Mouse (Mus musculus) hindbrain, embryonic 10.5 days (tissue): ENCODE data around the gene Srgap2. TPM values are rescaled to one million over a fixed set of nuclear protein-coding genes. Genes with fewer than 3 reads are reported as not detected.
"Not testable (repeated sequence)": the region's sequence is repeated elsewhere in the genome, so short reads cannot be mapped to it uniquely, and the experiment has no call there.

Experiments used
- DNase-seq: peaks from one replicate; pipeline ENCODE4 v3.0.0-alpha.2; 2017; ENCODE audit warnings: low spot score
- H3K27ac ChIP-seq: fragments of 300-500 bp; sonication (generic); 2 replicates; pipeline ENCODE4 v1.5.1; 2016; ENCODE audit warnings: mild to moderate bottlenecking, moderate library complexity
- H3K27me3 ChIP-seq: fragments of 300-500 bp; sonication (generic); 2 replicates; pipeline ENCODE4 v1.6.1; 2016; ENCODE audit warnings: mild to moderate bottlenecking; ENCODE audit not compliant: poor library complexity, insufficient read depth, severe bottlenecking
- H3K36me3 ChIP-seq: fragments of 300-500 bp; sonication (generic); 2 replicates; pipeline ENCODE4 v1.6.1; 2016; ENCODE audit warnings: mild to moderate bottlenecking, moderate library complexity
- H3K4me1 ChIP-seq: fragments of 300-500 bp; sonication (generic); replicated peaks from 2 replicates; pipeline ENCODE4 v1.6.1; 2016; ENCODE audit warnings: mild to moderate bottlenecking
- H3K4me3 ChIP-seq: fragments of 300-500 bp; sonication (generic); 2 replicates; pipeline ENCODE4 v1.5.1; 2016; ENCODE audit warnings: mild to moderate bottlenecking, moderate library complexity
- H3K9me3 ChIP-seq: fragments of 300-500 bp; sonication (generic); 2 replicates; pipeline ENCODE4 v1.6.1; 2016; ENCODE audit warnings: mild to moderate bottlenecking, moderate library complexity
- WGBS: fragments of 180-500 bp; shearing (Covaris S2); methylation state at CpG from one replicate; pipeline ENCODE4 v1.1.7; 2016; 5-methylcytosine and 5-hydroxymethylcytosine counted together
- polyA plus RNA-seq: library from polyadenylated mRNA; unstranded; fragments of >200 nt; fragmentation: Nextera tagmentation; extraction: Ambion mirVana; gene quantifications from 2 replicates; pipeline ENCODE4 v1.2.1, GENCODE M21; 2016

Srgap2 gene
- polyA plus RNA-seq, 1 experiment from 2014 or later, result 17.2 TPM

GRCm38 (mm10) chr1:131335604-131336003 is 191.5 kb downstream of the Srgap2 start:
- H3K4me1 ChIP-seq, result peaks cover 4% of the 10 kb centered on the region; the same call in 1 of the 2 replicates
- H3K4me3 ChIP-seq, result no peak overlapping the region
- H3K27me3 ChIP-seq, result no peaks in the 10 kb centered on the region
- 88% methylated on average over 3 of the region's 3 CpGs for WGBS
- no peaks in the 10 kb centered on the region for H3K9me3 ChIP-seq
- no peak overlapping the region for H3K27ac ChIP-seq
- DNase-seq, result no peak
- peaks cover 52% of the 10 kb centered on the region for H3K36me3 ChIP-seq

GRCm38 (mm10) chr1:131331180-131331579 is 196.0 kb downstream of the Srgap2 start:
- DNase-seq, result no peak
- H3K36me3 ChIP-seq, result peaks cover 60% of the 10 kb centered on the region
- WGBS, result 89% methylated on average over 1 of the region's 1 CpGs

GRCm38 (mm10) chr1:131329093-131329492 is 198.1 kb downstream of the Srgap2 start:
- peaks cover 65% of the 10 kb centered on the region for H3K36me3 ChIP-seq
- not testable (repeated sequence) for H3K27me3 ChIP-seq, H3K9me3 ChIP-seq, H3K27ac ChIP-seq, DNase-seq, H3K4me3 ChIP-seq, H3K4me1 ChIP-seq
- 96% methylated on average over 1 of the region's 1 CpGs for WGBS

More at GRCm38 (mm10) chr1:131331180-131331579, 196.0 kb downstream of the Srgap2 start:
- Histone ChIP-seq H3K4me1 (no peaks in the 10 kb centered on the region), H3K9me3 (no peaks in the 10 kb centered on the region), H3K27ac (no peak overlapping the region), H3K4me3 (no peak overlapping the region), H3K27me3 (no peaks in the 10 kb centered on the region)

GRCm38 (mm10) chr1:131327167-131327566 is 200.0 kb downstream of the Srgap2 start:
- no peaks in the 10 kb centered on the region for H3K4me1 ChIP-seq
- no peak overlapping the region for H3K27ac ChIP-seq
- no peak overlapping the region for H3K4me3 ChIP-seq
- H3K9me3 ChIP-seq, result no peaks in the 10 kb centered on the region
- whole genome bisulfite sequencing, result 94% methylated on average over 1 of the region's 1 CpGs
- H3K36me3 ChIP-seq, result peaks cover 54% of the 10 kb centered on the region
- H3K27me3 ChIP-seq, result no peaks in the 10 kb centered on the region
- no peak for DNase-seq

GRCm38 (mm10) chr1:131324816-131325463 is 202.2 kb downstream of the Srgap2 start:
- DNase-seq, result no peak
- Histone ChIP-seq H3K4me1 (no peaks in the 10 kb centered on the region), H3K36me3 (peaks cover 54% of the 10 kb centered on the region), H3K27ac (no peak overlapping the region), H3K4me3 (no peak overlapping the region), H3K27me3 (no peaks in the 10 kb centered on the region), H3K9me3 (no peaks in the 10 kb centered on the region)
- 92% methylated on average over 3 of the region's 3 CpGs for WGBS

- Histone ChIP-seq H3K27ac (no peak overlapping the region), H3K4me3 (no peak overlapping the region), H3K27me3 (no peaks in the 10 kb centered on the region), H3K36me3 (peaks cover 71% of the 10 kb centered on the region), H3K9me3 (no peaks in the 10 kb centered on the region), H3K4me1 (no peaks in the 10 kb centered on the region)
- no peak for DNase-seq
- WGBS, result 87% methylated on average over 3 of the region's 3 CpGs
These were observed 207.4 kb downstream of the Srgap2 start for GRCm38 (mm10) chr1:131319598-131320330.

GRCm38 (mm10) chr1:131318397-131318796 is 208.8 kb downstream of the Srgap2 start:
- H3K9me3 ChIP-seq, result no peaks in the 10 kb centered on the region
- no peak overlapping the region for H3K4me3 ChIP-seq
- H3K27me3 ChIP-seq, result no peaks in the 10 kb centered on the region
- no peak for DNase-seq
- no peak overlapping the region for H3K27ac ChIP-seq
- H3K4me1 ChIP-seq, result no peaks in the 10 kb centered on the region
- WGBS, result 91% methylated on average over 2 of the region's 2 CpGs
- peaks cover 75% of the 10 kb centered on the region for H3K36me3 ChIP-seq

GRCm38 (mm10) chr1:131317625-131318024 is 209.5 kb downstream of the Srgap2 start:
- 91% methylated on average over 5 of the region's 5 CpGs for WGBS

GRCm38 (mm10) chr1:131311284-131311683 is 215.9 kb downstream of the Srgap2 start:
- WGBS, result 91% methylated on average over 3 of the region's 3 CpGs

More at GRCm38 (mm10) chr1:131317625-131318024, 209.5 kb downstream of the Srgap2 start:
- Histone ChIP-seq H3K9me3 (no peaks in the 10 kb centered on the region), H3K4me1 (no peaks in the 10 kb centered on the region), H3K27me3 (no peaks in the 10 kb centered on the region), H3K36me3 (peaks cover 83% of the 10 kb centered on the region), H3K4me3 (no peak overlapping the region), H3K27ac (no peak overlapping the region)
- no peak for DNase-seq

GRCm38 (mm10) chr1:131310237-131310818 is 216.8 kb downstream of the Srgap2 start:
- Histone ChIP-seq H3K4me1 (no peaks in the 10 kb centered on the region), H3K27ac (no peak overlapping the region), H3K27me3 (no peaks in the 10 kb centered on the region), H3K36me3 (peaks cover 61% of the 10 kb centered on the region), H3K9me3 (no peaks in the 10 kb centered on the region), H3K4me3 (no peak overlapping the region)
- WGBS, result 95% methylated on average over 5 of the region's 5 CpGs
- DNase-seq, result no peak

More at GRCm38 (mm10) chr1:131311284-131311683, 215.9 kb downstream of the Srgap2 start:
- Histone ChIP-seq H3K4me1 (no peaks in the 10 kb centered on the region), H3K4me3 (no peak overlapping the region), H3K27me3 (no peaks in the 10 kb centered on the region), H3K36me3 (peaks cover 71% of the 10 kb centered on the region), H3K9me3 (no peaks in the 10 kb centered on the region), H3K27ac (no peak overlapping the region)
- no peak for DNase-seq

- H3K9me3 ChIP-seq, result no peaks in the 10 kb centered on the region
- DNase-seq, result no peak
- H3K4me3 ChIP-seq, result no peak overlapping the region
- H3K4me1 ChIP-seq, result no peaks in the 10 kb centered on the region
- H3K27me3 ChIP-seq, result no peaks in the 10 kb centered on the region
- H3K27ac ChIP-seq, result no peak overlapping the region
- peaks cover 61% of the 10 kb centered on the region for H3K36me3 ChIP-seq
- WGBS, result 100% methylated on average over 2 of the region's 2 CpGs
These were observed 226.4 kb downstream of the Srgap2 start for GRCm38 (mm10) chr1:131300750-131301149.

GRCm38 (mm10) chr1:131299788-131300187 is 227.4 kb downstream of the Srgap2 start:
- Histone ChIP-seq H3K36me3 (peaks cover 69% of the 10 kb centered on the region), H3K9me3 (no peaks in the 10 kb centered on the region), H3K27me3 (no peaks in the 10 kb centered on the region), H3K27ac (no peak overlapping the region), H3K4me3 (no peak overlapping the region), H3K4me1 (no peaks in the 10 kb centered on the region)
- DNase-seq, result no peak
- 91% methylated on average over 6 of the region's 6 CpGs for WGBS

- 63% methylated on average over 3 of the region's 3 CpGs for WGBS
- DNase-seq, result no peak
- no peaks in the 10 kb centered on the region for H3K27me3 ChIP-seq
- H3K27ac ChIP-seq, result no peak overlapping the region
- no peak overlapping the region for H3K4me3 ChIP-seq
- no peaks in the 10 kb centered on the region for H3K9me3 ChIP-seq
- H3K4me1 ChIP-seq, result no peaks in the 10 kb centered on the region
- peaks cover 74% of the 10 kb centered on the region for H3K36me3 ChIP-seq
These were observed 227.9 kb downstream of the Srgap2 start for GRCm38 (mm10) chr1:131299240-131299639.
